In genomic region chr3:136000592-136001160, GRCm38 (mm10) we compare ENCODE assay signal across 28 mouse cellular contexts.
DNase-seq lines count a peak whose midpoint lies in the region; ATAC-seq and TF ChIP-seq lines count a peak whose summit lies in the region.
"Had no signal": no experiment of that assay in that cellular context is flagged by ENCODE, and none has a peak within 500 bp of the region (broad histone marks: within the 10 kb centered on the region; RNA-seq: fewer than 3 reads in every experiment).

No protein-coding gene starts in this region.

- TF ChIP-seq POLR2A in liver, adult 2 months (IDR thresholded peaks at IDR 0.05; ENCODE audit: extremely low read depth, insufficient read depth, low read length) = no peak

- H3K4me3 ChIP-seq in liver, adult 2 months (ENCODE audit: insufficient read depth, low read depth, low read length) = no peak overlapping the region
- no peak overlapping the region for H3K4me3 ChIP-seq in intestine, embryonic 15.5 days (replicated peaks)
- H3K4me3 ChIP-seq: embryonic facial prominence, embryonic 10.5 days; embryonic facial prominence, embryonic 13.5 days; erythroblast, embryonic 14.5 days; gastrocnemius, adult 2 months; heart, adult 2 months; heart, embryonic 10.5 days; hindbrain, embryonic 13.5 days had no signal

- peak; percentile 2 for DNase-seq in liver, adult 2 months (ENCODE audit: extremely low read depth, low read depth, low spot score)
- no peak for DNase-seq in liver
- DNase-seq in 3T3-L1 (ENCODE audit: low read depth, low spot score) = peak; percentile 60
- DNase-seq in NIH3T3 (ENCODE audit: low read depth) = peak; percentile 5
- peak; percentile 63 for DNase-seq in fibroblast of lung, adult 2 months (ENCODE audit: low read depth)
- no peak for DNase-seq in right cerebral cortex, postnatal 36 days (ENCODE audit: low spot score in 2 of 2)
- DNase-seq in spleen, adult 12 weeks (ENCODE audit: low spot score) = no peak
- DNase-seq: adrenal gland, postnatal 10 days; adrenal gland, postnatal 36 days; cerebellum, adult 11-12 months; cerebellum, adult 8-10 months; cerebellum, postnatal 10 days; cerebellum, postnatal 36 days; embryo, embryonic 11 days; forebrain, postnatal 0 days; gastrocnemius, adult 2 months; gastrocnemius, postnatal 14 days; heart, adult 2 months had no signal

- no peak overlapping the region for H3K9ac ChIP-seq in liver, adult 2 months (ENCODE audit: low read depth, low read length)
- H3K9ac ChIP-seq in intestine, embryonic 15.5 days = no peak overlapping the region
- H3K9ac ChIP-seq: embryonic facial prominence, embryonic 13.5 days; forebrain, postnatal 0 days; hindbrain, embryonic 13.5 days had no signal

- no peaks in the 10 kb centered on the region for H3K9me3 ChIP-seq in intestine, embryonic 15.5 days
- H3K9me3 ChIP-seq: embryonic facial prominence, embryonic 10.5 days; embryonic facial prominence, embryonic 13.5 days; heart, embryonic 10.5 days; hindbrain, embryonic 13.5 days had no signal

- WGBS in liver, adult 2 months = 75% methylated on average over 1 of the region's 1 CpGs
- WGBS in intestine, embryonic 15.5 days = 73% methylated on average over 1 of the region's 1 CpGs

- no peaks in the 10 kb centered on the region for H3K79me2 ChIP-seq in liver, adult 2 months (ENCODE audit: control insufficient read depth, insufficient read depth, low read length)

- no peak overlapping the region for H3K27ac ChIP-seq in liver, adult 2 months (replicated peaks; ENCODE audit: insufficient read depth, low read depth, low read length)
- H3K27ac ChIP-seq in intestine, embryonic 15.5 days = no peak overlapping the region
- H3K27ac ChIP-seq: embryonic facial prominence, embryonic 10.5 days; embryonic facial prominence, embryonic 13.5 days; gastrocnemius, adult 2 months; heart, adult 2 months; heart, embryonic 10.5 days; hindbrain, embryonic 13.5 days had no signal

- no peak overlapping the region for H3K4me2 ChIP-seq in intestine, embryonic 15.5 days (replicated peaks)
- H3K4me2 ChIP-seq: embryonic facial prominence, embryonic 13.5 days; hindbrain, embryonic 13.5 days had no signal

- no peaks in the 10 kb centered on the region for H3K36me3 ChIP-seq in liver, adult 2 months (ENCODE audit: control insufficient read depth, insufficient read depth, low read length)
- no peaks in the 10 kb centered on the region for H3K36me3 ChIP-seq in intestine, embryonic 15.5 days
- H3K36me3 ChIP-seq: embryonic facial prominence, embryonic 10.5 days; embryonic facial prominence, embryonic 13.5 days; heart, embryonic 10.5 days; hindbrain, embryonic 13.5 days had no signal

- no peaks in the 10 kb centered on the region for H3K4me1 ChIP-seq in liver, adult 2 months (ENCODE audit: control insufficient read depth, insufficient read depth, low read length)
- H3K4me1 ChIP-seq in intestine, embryonic 15.5 days (replicated peaks) = no peaks in the 10 kb centered on the region
- H3K4me1 ChIP-seq: embryonic facial prominence, embryonic 10.5 days; embryonic facial prominence, embryonic 13.5 days; heart, embryonic 10.5 days; hindbrain, embryonic 13.5 days had no signal

- TF ChIP-seq CTCF in liver, adult 2 months (IDR thresholded peaks at IDR 0.05; ENCODE audit: low read depth, low read length) = no peak

- no peaks in the 10 kb centered on the region for H3K27me3 ChIP-seq in liver, adult 2 months (ENCODE audit: control insufficient read depth, insufficient read depth, low read length)
- no peaks in the 10 kb centered on the region for H3K27me3 ChIP-seq in intestine, embryonic 15.5 days (replicated peaks)
- H3K27me3 ChIP-seq: embryonic facial prominence, embryonic 13.5 days; hindbrain, embryonic 13.5 days; Patski had no signal

- ATAC-seq in intestine, embryonic 15.5 days = no peak
- ATAC-seq: forebrain, embryonic 14.5 days; forebrain, postnatal 0 days; hindbrain, embryonic 16.5 days; inflammation-experienced regulatory T-cells, adult 6 months; Patski had no signal

Comparison
In these comparisons a context has a peak if more than half of its experiments do, and no peak if none do; other contexts are left out.
1. DNase-seq: peak in liver, adult 2 months (single experiment), 3T3-L1 (single experiment), NIH3T3 (single experiment) and fibroblast of lung, adult 2 months (single experiment); none in liver (single experiment), right cerebral cortex, postnatal 36 days (0 of 2) and spleen, adult 12 weeks (single experiment).